Mouse (Mus musculus) ES-Bruce4 (cell line): ENCODE measurements at regions not wholly inside any gene's neighbourhood (a gene's known extent, or its start where the extent isn't known, plus 50 kb on each side); places are given as distances from the start of the nearest gene placed in this dataset.

Experiments used
- H3K27ac ChIP-seq: 2 replicates; pipeline ENCODE4 v1.5.1; 2012; ENCODE audit warnings: low read length, inconsistent platforms; ENCODE audit not compliant: insufficient read depth
- H3K27me3 ChIP-seq: 2 replicates; pipeline ENCODE4 v1.6.1; 2012; ENCODE audit warnings: mild to moderate bottlenecking, low read length, inconsistent platforms; ENCODE audit not compliant: control insufficient read depth, poor library complexity, insufficient read depth, severe bottlenecking
- H3K36me3 ChIP-seq: 2 replicates; pipeline ENCODE4 v1.6.1; 2012; ENCODE audit warnings: inconsistent platforms, mild to moderate bottlenecking, low read length, moderate library complexity; ENCODE audit not compliant: control insufficient read depth, poor library complexity, insufficient read depth, severe bottlenecking
- H3K4me1 ChIP-seq: one replicate; pipeline ENCODE4 v1.8.1; 2011; ENCODE audit warnings: low read length; ENCODE audit not compliant: control insufficient read depth, insufficient read depth
- H3K4me3 ChIP-seq: 2 replicates; pipeline ENCODE4 v1.5.1; 2011; ENCODE audit warnings: low read depth, mild to moderate bottlenecking, low read length
- H3K9ac ChIP-seq: 2 replicates; pipeline ENCODE4 v1.6.1; 2012; ENCODE audit warnings: low read depth, mild to moderate bottlenecking, inconsistent platforms; ENCODE audit not compliant: poor library complexity, severe bottlenecking
- H3K9me3 ChIP-seq: replicated peaks from 2 replicates; pipeline ENCODE4 v1.6.1; 2012; ENCODE audit warnings: mild to moderate bottlenecking, low read length, inconsistent platforms; ENCODE audit not compliant: control insufficient read depth, poor library complexity, insufficient read depth, severe bottlenecking
- CTCF ChIP-seq: IDR thresholded peaks from one replicate; pipeline ENCODE4 v1.8.1; 2011; ENCODE audit warnings: low read depth, low read length
- EP300 ChIP-seq: IDR thresholded peaks from 2 replicates; pipeline ENCODE4 v1.6.1; 2011; ENCODE audit warnings: low read depth, low read length; ENCODE audit not compliant: insufficient read depth
- POLR2A ChIP-seq: IDR thresholded peaks from one replicate; pipeline ENCODE4 v1.8.1; 2011; ENCODE audit warnings: low read length; ENCODE audit not compliant: insufficient read depth

DNA sequence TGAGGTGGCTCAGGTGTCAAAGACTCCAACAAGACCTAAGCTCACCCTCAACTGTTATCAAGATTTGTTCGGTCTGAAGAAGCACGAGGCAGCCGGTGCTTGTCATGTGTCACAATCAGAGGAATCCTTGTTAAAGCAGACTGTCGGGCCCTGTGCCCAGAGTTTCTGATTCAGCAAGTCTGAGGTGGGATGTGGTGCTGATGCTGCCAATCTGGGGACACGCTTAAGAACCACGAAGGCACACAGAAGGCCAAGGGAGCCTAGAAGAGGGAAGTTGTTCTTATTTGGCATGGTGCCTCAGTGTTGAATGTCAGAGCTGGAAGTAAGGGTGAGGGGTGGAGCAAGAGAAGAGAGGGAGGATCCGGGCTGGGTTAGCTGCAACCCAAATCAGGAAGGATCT, 85.0 kb downstream of the Ephb3 start:
- TF ChIP-seq EP300 (no peak), POLR2A (no peak), CTCF (no peak)
- no peak overlapping the region for H3K4me3 ChIP-seq
- no peaks in the 10 kb centered on the region for H3K9me3 ChIP-seq
- no peak overlapping the region for H3K9ac ChIP-seq
- no peaks in the 10 kb centered on the region for H3K27me3 ChIP-seq
- H3K4me1 ChIP-seq = no peaks in the 10 kb centered on the region
- no peaks in the 10 kb centered on the region for H3K36me3 ChIP-seq
- no peak overlapping the region for H3K27ac ChIP-seq

GRCm38 (mm10) chr16:21293010-21293409, 88.5 kb downstream of the Ephb3 start:
- Histone ChIP-seq H3K36me3 (no peaks in the 10 kb centered on the region), H3K4me1 (peaks cover 1% of the 10 kb centered on the region), H3K4me3 (no peak overlapping the region), H3K9ac (no peak overlapping the region), H3K27me3 (no peaks in the 10 kb centered on the region), H3K9me3 (no peaks in the 10 kb centered on the region), H3K27ac (no peak overlapping the region)
- TF ChIP-seq EP300 (no peak), CTCF (no peak), POLR2A (no peak)

- Histone ChIP-seq H3K9me3 (no peaks in the 10 kb centered on the region), H3K4me3 (no peak overlapping the region), H3K27me3 (no peaks in the 10 kb centered on the region), H3K4me1 (peaks cover 1% of the 10 kb centered on the region), H3K27ac (no peak overlapping the region), H3K36me3 (no peaks in the 10 kb centered on the region), H3K9ac (no peak overlapping the region)
- TF ChIP-seq CTCF (no peak), POLR2A (no peak), EP300 (no peak)
Measured at GRCm38 (mm10) chr16:21293569-21293968, 89.0 kb downstream of the Ephb3 start.

DNA sequence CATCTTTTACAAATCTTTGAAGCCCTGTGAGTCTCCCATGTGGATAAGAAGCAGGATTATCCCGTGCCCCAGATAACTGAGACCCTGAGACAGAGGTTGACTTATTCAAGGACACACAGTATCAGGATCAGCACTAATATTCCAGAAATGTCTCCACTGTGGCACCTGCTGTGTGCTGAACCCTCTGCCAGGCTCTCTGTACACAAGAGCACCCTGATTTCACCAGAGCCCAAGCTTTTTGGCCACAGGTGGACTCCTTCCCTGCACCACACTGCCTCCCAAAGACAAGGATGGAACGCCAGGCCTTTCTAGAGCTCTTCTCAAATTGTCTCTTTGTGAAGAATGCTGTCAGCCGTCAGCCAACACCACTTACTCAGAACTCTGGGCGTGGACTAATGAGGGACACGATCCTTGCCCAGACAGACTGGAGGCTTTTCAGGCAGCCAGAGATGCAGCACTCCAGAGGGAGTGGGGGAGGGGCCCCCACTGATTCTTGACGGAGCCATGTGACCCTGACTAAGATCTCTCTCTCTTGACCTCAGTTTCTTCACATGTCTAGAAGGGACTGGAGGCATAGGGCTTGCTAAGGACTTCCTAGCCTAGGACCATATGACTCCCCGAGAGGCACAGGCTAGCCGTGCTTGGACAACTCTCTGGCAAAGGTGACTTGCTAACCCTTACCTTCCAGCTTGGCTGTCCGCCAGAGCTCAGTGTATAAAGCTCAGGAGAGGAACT, 90.3 kb downstream of the Ephb3 start:
- H3K9me3 ChIP-seq = no peaks in the 10 kb centered on the region
- TF ChIP-seq CTCF (no peak), POLR2A (no peak)
- no peak overlapping the region for H3K9ac ChIP-seq
- no peaks in the 10 kb centered on the region for H3K27me3 ChIP-seq
- no peaks in the 10 kb centered on the region for H3K36me3 ChIP-seq
- peaks cover 1% of the 10 kb centered on the region for H3K4me1 ChIP-seq
- no peak overlapping the region for H3K27ac ChIP-seq
- no peak overlapping the region for H3K4me3 ChIP-seq

GRCm38 (mm10) chr16:21295956-21296733, 91.6 kb downstream of the Ephb3 start:
- H3K4me1 ChIP-seq = peaks cover 1% of the 10 kb centered on the region
- no peaks in the 10 kb centered on the region for H3K27me3 ChIP-seq
- no peaks in the 10 kb centered on the region for H3K36me3 ChIP-seq
- H3K9me3 ChIP-seq = no peaks in the 10 kb centered on the region
- H3K4me3 ChIP-seq = no peak overlapping the region
- H3K27ac ChIP-seq = no peak overlapping the region
- H3K9ac ChIP-seq = no peak overlapping the region
- TF ChIP-seq EP300 (no peak), POLR2A (no peak), CTCF (no peak)

DNA sequence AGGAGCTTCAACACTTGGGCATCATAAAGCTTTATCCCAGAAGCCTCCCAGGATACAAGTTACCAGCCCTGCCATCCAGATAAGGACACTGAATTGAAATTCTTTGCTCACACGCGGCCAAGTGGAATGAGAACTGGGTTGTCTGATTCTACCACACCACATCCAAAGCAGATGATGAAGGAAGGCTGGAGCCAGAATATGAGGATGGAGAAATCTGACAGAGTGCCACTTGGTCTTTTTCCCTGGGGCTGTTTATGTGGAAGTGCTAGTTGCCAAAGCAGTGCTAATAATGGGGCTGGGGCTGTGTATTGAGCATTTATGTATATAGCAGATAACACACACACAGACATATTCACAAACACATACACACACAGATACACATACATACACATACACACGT, 92.2 kb downstream of the Ephb3 start:
- Histone ChIP-seq H3K27me3 (no peaks in the 10 kb centered on the region), H3K9me3 (no peaks in the 10 kb centered on the region), H3K27ac (no peak overlapping the region), H3K9ac (no peak overlapping the region), H3K4me1 (peaks cover 1% of the 10 kb centered on the region), H3K4me3 (no peak overlapping the region), H3K36me3 (no peaks in the 10 kb centered on the region)
- TF ChIP-seq POLR2A = no peak
